Mouse (Mus musculus) C2C12 (cell line): ENCODE measurements around the gene Aprt. TPM values are rescaled to one million over a fixed set of nuclear protein-coding genes. Genes with fewer than 3 reads are reported as not detected.
A peak's percentile ranks its signal among the peaks of the same experiment; 100 is the strongest.

Source experiments
- H3K27me3 ChIP-seq: one replicate; pipeline ENCODE4 v1.6.1; 2011; ENCODE audit not compliant: control insufficient read depth, insufficient read depth, insufficient read length
- H3K36me3 ChIP-seq: one replicate; pipeline ENCODE4 v1.6.1; 2011; ENCODE audit not compliant: control insufficient read depth, insufficient read depth
- H3K4me3 ChIP-seq: one replicate; pipeline ENCODE4 v1.5.1; 2011; ENCODE audit warnings: mild to moderate bottlenecking, control low read depth; ENCODE audit not compliant: poor library complexity, insufficient read depth, severe bottlenecking
- H3K79me2 ChIP-seq: one replicate; pipeline ENCODE4 v1.6.1; 2011; ENCODE audit not compliant: control insufficient read depth, insufficient read depth
- H3K79me3 ChIP-seq: one replicate; pipeline ENCODE4 v1.6.1; 2011; ENCODE audit warnings: low read depth, control low read depth
- H3ac ChIP-seq: one replicate; pipeline ENCODE3; 2011; ENCODE audit warnings: low read depth; ENCODE audit not compliant: control insufficient read depth, insufficient read length
- CEBPB ChIP-seq: IDR thresholded peaks from one replicate; pipeline ENCODE4 v1.6.1; 2011; ENCODE audit warnings: low read depth, mild to moderate bottlenecking, control low read depth, moderate library complexity
- CTCF ChIP-seq: IDR thresholded peaks from one replicate; pipeline ENCODE4 v1.5.1; 2011; ENCODE audit not compliant: control insufficient read depth, insufficient read depth, insufficient read length
- FOSL1 ChIP-seq: IDR thresholded peaks from one replicate; pipeline ENCODE4 v1.8.0; 2011; ENCODE audit warnings: mild to moderate bottlenecking, low read length; ENCODE audit not compliant: poor library complexity, insufficient read depth, severe bottlenecking
- MAX ChIP-seq: IDR thresholded peaks from one replicate; pipeline ENCODE4 v1.6.1; 2011; ENCODE audit warnings: mild to moderate bottlenecking, control low read depth
- MYOD1 ChIP-seq: IDR thresholded peaks from one replicate; pipeline ENCODE4 v1.6.1; 2011; ENCODE audit warnings: low read depth; ENCODE audit not compliant: control insufficient read depth, insufficient read length
- MYOG ChIP-seq: IDR thresholded peaks from one replicate; pipeline ENCODE4 v1.6.1; 2011; ENCODE audit not compliant: control insufficient read depth, insufficient read length; ENCODE audit errors: extremely low read depth
- USF1 ChIP-seq: IDR thresholded peaks from one replicate; pipeline ENCODE4 v1.6.1; 2011; ENCODE audit warnings: low read depth, mild to moderate bottlenecking, control low read depth, moderate library complexity
- long read RNA-seq, 2 experiments: library from polyadenylated mRNA; unstranded; transcript quantifications; one replicate each; pipeline ENCODE4 v2.0.0; 2019 to 2020
- polyA plus RNA-seq: library from polyadenylated mRNA; unstranded; fragments of >200 nt; fragmentation: generic; extraction: Trizol; gene quantifications from one replicate; pipeline ENCODE4 v1.2.1, GENCODE M21; 2012; ENCODE audit warnings: missing spikeins

Aprt gene
- polyA plus RNA-seq: 615 TPM
- long read RNA-seq, experiment 1, transcript Aprt-209 (3 exons, 560 nt): minor isoform, 9 of 218 reads
- long read RNA-seq, experiment 1, transcript Aprt-201 (5 exons, 849 nt): major isoform, 164 of 218 reads
- long read RNA-seq, experiment 1, partial matches to known transcripts: 19 of 218 reads
- long read RNA-seq, experiment 1, other reads (novel, unspliced or antisense): 23 of 218 reads
- long read RNA-seq, experiment 2, transcript Aprt-201 (5 exons, 849 nt): major isoform, 74 of 85 reads
- long read RNA-seq, experiment 2, partial matches to known transcripts: 6 of 85 reads
- long read RNA-seq, experiment 2, other reads (novel, unspliced or antisense): 5 of 85 reads

DNA sequence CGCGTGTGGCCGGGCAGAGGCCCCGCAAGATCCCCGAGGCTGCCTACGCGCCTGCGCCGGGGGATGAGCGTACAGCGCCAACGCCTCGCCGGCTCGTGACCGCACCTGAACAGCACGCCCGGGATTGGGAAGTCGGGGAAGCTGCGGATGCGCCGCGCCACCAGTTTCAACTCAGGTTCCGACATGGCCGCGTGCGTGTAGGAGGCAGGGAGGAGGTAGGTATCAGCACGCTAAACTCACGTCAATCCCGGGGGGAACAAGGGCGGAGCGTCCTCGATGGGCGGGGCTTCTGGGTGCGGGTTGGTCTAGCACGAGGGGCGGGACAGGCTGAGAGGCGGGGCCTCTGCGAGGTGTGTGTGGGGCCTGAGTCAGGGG is at the start of gene Aprt:
Gene Aprt (minus strand): TSS at position 262 of the 375 bp plus-strand sequence.
- H3K79me3 ChIP-seq: peaks cover 12% of the 10 kb centered on the region
- TF ChIP-seq CTCF (no peak), MAX (peak; percentile 77), FOSL1 (no peak), CEBPB (no peak)
- H3K79me2 ChIP-seq: peaks cover 40% of the 10 kb centered on the region
- H3ac ChIP-seq: peak within 1 kb of the TSS; percentile 86
- H3K4me3 ChIP-seq: peak within 1 kb of the TSS; percentile 78
- peaks cover 34% of the 10 kb centered on the region for H3K36me3 ChIP-seq
- no peaks in the 10 kb centered on the region for H3K27me3 ChIP-seq

DNA sequence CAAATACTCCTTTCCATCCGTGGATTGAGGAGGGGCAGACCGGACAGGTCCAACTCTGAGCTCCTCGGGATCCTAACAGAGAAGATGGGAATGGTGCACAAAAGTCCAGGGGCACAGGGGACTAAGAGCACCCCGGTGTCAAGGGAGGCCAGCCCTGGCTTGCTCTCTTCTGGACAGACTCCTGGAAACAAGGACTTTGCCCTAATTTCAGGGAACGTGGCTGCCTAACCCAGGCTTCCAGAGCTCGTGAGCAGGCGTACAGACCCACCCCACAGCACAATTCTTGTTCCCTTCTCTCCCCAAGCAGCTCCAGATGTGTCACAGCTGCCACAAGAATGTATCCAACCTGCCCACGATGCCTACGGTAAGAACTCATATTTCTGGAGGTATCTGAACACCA is 49.1 kb upstream of the Aprt start:
- H3K27me3 ChIP-seq: peaks cover 67% of the 10 kb centered on the region
- H3ac ChIP-seq: no peak overlapping the region
- H3K79me2 ChIP-seq: no peaks in the 10 kb centered on the region
- TF ChIP-seq CTCF (no peak), USF1 (no peak), MYOG (no peak), FOSL1 (no peak)
- no peaks in the 10 kb centered on the region for H3K36me3 ChIP-seq
- no peak overlapping the region for H3K4me3 ChIP-seq
- no peaks in the 10 kb centered on the region for H3K79me3 ChIP-seq

DNA sequence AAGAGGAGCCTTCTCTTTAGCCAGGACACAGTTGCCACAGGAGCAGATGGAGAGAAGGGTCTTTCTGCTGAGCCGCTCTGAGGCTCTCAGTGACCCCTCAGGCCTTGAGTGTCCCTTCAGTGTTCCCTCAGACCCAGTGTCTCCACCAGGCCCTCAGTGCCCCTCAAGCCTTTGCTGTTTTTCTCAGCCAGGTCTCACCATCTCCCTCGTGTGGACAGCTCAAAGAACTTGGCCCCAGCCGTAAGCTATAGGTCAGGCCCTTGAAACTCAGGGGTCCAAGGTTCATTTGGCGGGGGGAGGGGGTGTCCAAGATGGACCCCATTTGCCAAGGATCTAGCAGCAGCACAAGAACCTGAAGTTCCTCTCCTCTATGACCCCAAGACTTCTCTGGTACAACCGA is 47.9 kb upstream of the Aprt start:
- TF ChIP-seq FOSL1 (no peak), MAX (no peak), USF1 (no peak), MYOG (no peak), CTCF (no peak), MYOD1 (no peak), CEBPB (no peak)
- Histone ChIP-seq H3ac (no peak overlapping the region), H3K27me3 (peaks cover 58% of the 10 kb centered on the region), H3K36me3 (no peaks in the 10 kb centered on the region), H3K79me2 (no peaks in the 10 kb centered on the region), H3K4me3 (no peak overlapping the region), H3K79me3 (no peaks in the 10 kb centered on the region)

DNA sequence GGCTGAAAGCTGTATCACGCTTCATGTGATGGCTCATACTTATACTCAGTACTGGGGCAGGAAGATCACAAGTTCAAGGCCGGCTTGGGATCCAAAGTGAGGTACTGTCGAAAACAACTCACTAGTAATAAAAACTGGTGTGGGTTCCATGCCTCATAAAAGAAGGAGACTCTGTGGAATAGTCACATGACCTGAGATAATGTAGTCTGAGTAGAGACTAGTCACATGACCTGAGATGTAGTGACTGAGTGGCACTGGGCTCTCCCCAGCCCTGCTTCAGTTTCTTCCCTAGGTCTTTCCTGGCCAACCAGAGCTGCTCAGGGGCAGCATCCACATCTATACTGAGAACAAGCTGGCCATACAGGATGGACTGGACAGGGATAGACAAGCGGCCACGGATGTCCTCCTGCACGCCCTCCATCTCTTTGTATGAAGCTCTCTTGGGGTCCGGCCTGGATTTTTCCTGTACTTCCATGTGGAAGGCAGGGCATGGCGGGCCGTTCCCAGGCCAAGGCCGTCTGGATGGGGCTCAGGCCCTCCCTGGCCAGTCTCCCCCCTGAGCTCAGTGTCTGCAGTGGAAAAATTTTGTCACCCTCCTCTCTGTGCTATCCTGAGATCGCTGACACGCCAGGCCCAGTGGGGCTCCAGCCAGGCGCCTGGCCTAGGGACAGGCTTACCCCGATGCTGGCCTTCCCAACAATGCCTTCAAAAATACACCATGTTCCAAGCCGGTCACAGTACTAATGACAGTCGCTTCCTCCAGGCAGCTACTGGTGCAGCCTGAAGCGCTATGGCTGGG is 47.3 kb upstream of the Aprt start:
- TF ChIP-seq MYOD1: no peak
- no peak for TF ChIP-seq MYOG
- no peak for TF ChIP-seq CTCF
- no peak for TF ChIP-seq USF1
- no peak for TF ChIP-seq CEBPB
- TF ChIP-seq FOSL1: no peak
- no peak for TF ChIP-seq MAX
- Histone ChIP-seq H3ac (no peak overlapping the region), H3K79me2 (no peaks in the 10 kb centered on the region), H3K79me3 (no peaks in the 10 kb centered on the region), H3K36me3 (no peaks in the 10 kb centered on the region), H3K4me3 (no peak overlapping the region), H3K27me3 (peaks cover 52% of the 10 kb centered on the region)

DNA sequence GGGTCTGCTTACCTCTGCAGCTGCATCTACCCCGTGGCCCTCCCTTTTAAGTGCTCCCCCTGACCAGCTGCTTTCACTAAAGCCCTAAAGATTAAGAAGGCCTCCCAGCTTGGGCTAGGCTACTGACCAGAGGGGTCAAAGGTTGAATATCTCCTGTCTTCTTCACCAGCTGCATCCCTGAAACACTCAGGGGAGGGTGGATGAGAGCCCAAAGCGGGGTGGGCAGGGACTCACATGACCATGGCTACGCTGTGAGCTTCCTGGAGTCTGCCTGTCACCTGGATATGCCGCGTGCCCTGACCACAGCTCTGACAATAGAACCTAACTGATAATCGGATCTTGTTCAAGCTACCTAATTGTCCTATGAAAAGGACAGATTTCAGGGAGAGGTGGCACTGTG is 46.0 kb upstream of the Aprt start, which contains the start of gene Pabpn1l:
Gene Pabpn1l (minus strand): TSS at position 13 of the 400 bp plus-strand sequence.
- TF ChIP-seq FOSL1 (no peak), USF1 (no peak), CTCF (no peak), MAX (no peak), CEBPB (no peak), MYOG (no peak), MYOD1 (no peak)
- no peak within 1 kb of the TSS for H3ac ChIP-seq
- H3K79me3 ChIP-seq: no peaks in the 10 kb centered on the region
- H3K79me2 ChIP-seq: no peaks in the 10 kb centered on the region
- H3K27me3 ChIP-seq: peaks cover 39% of the 10 kb centered on the region
- no peak within 1 kb of the TSS for H3K4me3 ChIP-seq
- H3K36me3 ChIP-seq: no peaks in the 10 kb centered on the region

DNA sequence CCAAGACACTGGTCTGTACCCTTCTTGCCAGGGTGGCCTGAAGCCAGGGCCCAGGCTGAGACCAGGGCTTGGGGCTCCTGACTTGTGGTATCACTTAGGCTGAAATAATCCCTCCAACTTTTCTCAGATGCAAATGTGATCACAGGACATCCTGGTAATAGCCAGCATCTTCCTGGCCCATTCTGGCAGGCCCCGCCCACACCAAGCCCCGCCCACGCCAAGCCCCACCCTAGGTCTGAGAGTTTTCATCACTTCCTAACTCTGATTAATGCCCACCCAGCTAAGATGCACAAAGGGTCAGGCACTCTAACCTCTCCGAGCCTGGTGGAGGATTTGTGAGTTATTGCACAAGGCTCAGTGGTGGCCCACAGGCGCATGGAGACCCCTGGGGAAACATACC is 43.7 kb upstream of the Aprt start:
- Histone ChIP-seq H3K36me3 (no peaks in the 10 kb centered on the region), H3K79me3 (no peaks in the 10 kb centered on the region), H3ac (no peak overlapping the region), H3K4me3 (no peak overlapping the region), H3K79me2 (no peaks in the 10 kb centered on the region), H3K27me3 (peaks cover 16% of the 10 kb centered on the region)
- TF ChIP-seq MYOG (no peak), CEBPB (no peak), MAX (no peak)
